Mouse (Mus musculus): Measurements from ENCODE around the gene Arpc1a. TPM values are rescaled to one million over a fixed set of nuclear protein-coding genes. Genes with fewer than 3 reads are reported as not detected.

Arpc1a gene
- total RNA-seq, 2 experiments from 2014 or later, result 71.9 to 78.2 TPM

- DNase-seq, result peak; percentile 36
Observed at GRCm38 (mm10) chr5:145140611-145141010, 57.0 kb downstream of the Arpc1a start.

- DNase-seq, result no peak
Observed at GRCm38 (mm10) chr5:145147748-145148147, 64.1 kb downstream of the Arpc1a start.

GRCm38 (mm10) chr5:145149294-145149693 is 65.7 kb downstream of the Arpc1a start:
- DNase-seq, result no peak

- DNase-seq, result no peak
Observed at GRCm38 (mm10) chr5:145152690-145153089, 69.1 kb downstream of the Arpc1a start.

Other genes with a start within 250 kb of the Arpc1a start
- 10 to 100 TPM; 34.0 to 36.3 TPM for gene Smurf1, start 118.0 kb upstream of the Arpc1a start, total RNA-seq (2021)
- gene Gm4871, start 51.1 kb upstream of the Arpc1a start, total RNA-seq (2021), result not detected
- gene 1700018F24Rik, start 40.8 kb upstream of the Arpc1a start, total RNA-seq (2021), result not detected
- not detected for gene Kpna7, start 200 bp downstream of the Arpc1a start, total RNA-seq (2021)
- 100 to 1,000 TPM; 123 to 125 TPM for gene Arpc1b, start 30.4 kb downstream of the Arpc1a start, total RNA-seq (2021)
- gene Pdap1, start 56.4 kb downstream of the Arpc1a start, total RNA-seq (2021), result 10 to 100 TPM; 67.6 to 67.7 TPM
- 10 to 100 TPM; 82.7 to 88.9 TPM for gene Bud31, start 56.5 kb downstream of the Arpc1a start, total RNA-seq (2021)
- gene Ptcd1, start 83.3 kb downstream of the Arpc1a start, total RNA-seq (2021), result 10 to 100 TPM; 18.6 to 21.7 TPM
- 10 to 100 TPM; 16.6 to 17.5 TPM for gene Cpsf4, start 83.4 kb downstream of the Arpc1a start, total RNA-seq (2021)
- 100 to 1,000 TPM; 760 to 785 TPM for gene Atp5j2, start 108.2 kb downstream of the Arpc1a start, total RNA-seq (2021)
- gene Zkscan14, start 118.0 kb downstream of the Arpc1a start, total RNA-seq (2021), result 1 to 10 TPM; 4.1 to 4.6 TPM
- 10 to 100 TPM; 16.5 to 17.7 TPM for gene Zkscan5, start 120.7 kb downstream of the Arpc1a start, total RNA-seq (2021)
- 10 to 100 TPM; 31.7 to 33.7 TPM for gene Zfp655, start 147.9 kb downstream of the Arpc1a start, total RNA-seq (2021)
- gene Zscan25, start 196.7 kb downstream of the Arpc1a start, total RNA-seq (2021), result 10 to 100 TPM; 15.4 to 15.9 TPM